Mouse (Mus musculus) spleen, adult 2 months (tissue): Measurements from ENCODE around the gene Ano10.

Experiments
- CTCF ChIP-seq: fragments of 200-500 bp; IDR thresholded peaks from 2 replicates; pipeline ENCODE4 v1.5.1; 2011; ENCODE audit warnings: mild to moderate bottlenecking, inconsistent platforms; ENCODE audit not compliant: insufficient read depth, insufficient read length, insufficient replicate concordance; ENCODE audit errors: extremely low read depth
- POLR2A ChIP-seq: fragments of 200-500 bp; IDR thresholded peaks from 2 replicates; pipeline ENCODE4 v1.6.1; 2011; ENCODE audit warnings: low read depth, low read length, inconsistent platforms

- TF ChIP-seq CTCF (no peak), POLR2A (no peak)
Measured at GRCm38 (mm10) chr9:122270913-122271312, 23.3 kb downstream of the Ano10 start.
